Mouse (Mus musculus) thymus, adult 2 months (tissue): ENCODE measurements at regions not wholly inside any gene's neighbourhood (a gene's known extent, or its start where the extent isn't known, plus 50 kb on each side); places are given as distances from the start of the nearest gene placed in this dataset.

ENCODE experiments used
- CTCF ChIP-seq: fragments of 200-500 bp; IDR thresholded peaks from 2 replicates; pipeline ENCODE4 v1.5.1; 2012; ENCODE audit warnings: mild to moderate bottlenecking, control low read depth, low read length, moderate library complexity, borderline replicate concordance; ENCODE audit not compliant: control insufficient read depth, poor library complexity, insufficient read depth; ENCODE audit errors: extremely low read depth
- POLR2A ChIP-seq: fragments of 200-500 bp; IDR thresholded peaks from 2 replicates; pipeline ENCODE4 v1.6.1; 2012; ENCODE audit warnings: mild to moderate bottlenecking, low read length, control low read depth, moderate library complexity; ENCODE audit not compliant: control insufficient read depth, poor library complexity, insufficient read depth; ENCODE audit errors: extremely low read depth

DNA sequence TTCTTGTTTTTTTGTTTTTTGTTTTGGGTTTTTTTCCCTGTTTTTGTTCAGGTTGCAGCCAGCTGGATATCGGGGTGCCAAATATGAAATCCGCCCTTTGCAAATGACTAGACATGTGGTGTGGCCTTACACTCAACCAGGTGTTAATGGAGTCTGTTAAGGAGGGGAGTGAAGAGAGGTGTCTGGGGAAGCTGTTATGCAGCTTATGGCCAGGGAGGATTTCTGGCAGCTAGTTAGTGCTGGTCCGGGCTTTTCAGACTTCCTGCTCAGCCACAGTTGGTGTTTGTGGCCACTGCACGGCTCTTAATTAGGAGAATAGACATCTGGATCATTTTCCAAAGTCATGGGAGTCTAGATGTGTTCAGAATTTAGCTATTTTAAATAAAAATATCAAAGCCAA lies 72.7 kb upstream of the Tyw5 start:
- TF ChIP-seq POLR2A (no peak), CTCF (no peak)
